Mouse (Mus musculus): Measurements from ENCODE around the gene Kif26b.

Kif26b gene

GRCm38 (mm10) chr1:178556226-178556625 lies 27.3 kb downstream of the Kif26b start:
- DNase-seq (ENCODE audit: low read depth, low spot score), result no peak
- Histone ChIP-seq H3K27me3 (ENCODE audit: control insufficient read depth, insufficient read depth, low read length, poor library complexity, severe bottlenecking) (no peaks in the 10 kb centered on the region), H3K36me3 (ENCODE audit: control insufficient read depth, insufficient read depth, low read length, poor library complexity, severe bottlenecking) (no peaks in the 10 kb centered on the region)

- no peak for DNase-seq (ENCODE audit: low read depth, low spot score)
- no peaks in the 10 kb centered on the region for H3K36me3 ChIP-seq (ENCODE audit: control insufficient read depth, insufficient read depth, low read length, poor library complexity, severe bottlenecking)
- H3K27me3 ChIP-seq (ENCODE audit: control insufficient read depth, insufficient read depth, low read length, poor library complexity, severe bottlenecking), result no peaks in the 10 kb centered on the region
These were observed 31.1 kb downstream of the Kif26b start for GRCm38 (mm10) chr1:178560043-178560442.

GRCm38 (mm10) chr1:178563834-178564233 lies 34.9 kb downstream of the Kif26b start:
- no peak for DNase-seq (ENCODE audit: low read depth, low spot score)
- Histone ChIP-seq H3K27me3 (ENCODE audit: control insufficient read depth, insufficient read depth, low read length, poor library complexity, severe bottlenecking) (no peaks in the 10 kb centered on the region), H3K36me3 (ENCODE audit: control insufficient read depth, insufficient read depth, low read length, poor library complexity, severe bottlenecking) (no peaks in the 10 kb centered on the region)

- Histone ChIP-seq H3K27me3 (ENCODE audit: control insufficient read depth, insufficient read depth, low read length, poor library complexity, severe bottlenecking) (no peaks in the 10 kb centered on the region), H3K36me3 (ENCODE audit: control insufficient read depth, insufficient read depth, low read length, poor library complexity, severe bottlenecking) (no peaks in the 10 kb centered on the region)
- no peak for DNase-seq (ENCODE audit: low read depth, low spot score)
These were observed 35.9 kb downstream of the Kif26b start for GRCm38 (mm10) chr1:178564800-178565199.

- Histone ChIP-seq H3K27me3 (ENCODE audit: control insufficient read depth, insufficient read depth, low read length, poor library complexity, severe bottlenecking) (no peaks in the 10 kb centered on the region), H3K36me3 (ENCODE audit: control insufficient read depth, insufficient read depth, low read length, poor library complexity, severe bottlenecking) (no peaks in the 10 kb centered on the region)
- DNase-seq (ENCODE audit: low read depth, low spot score), result no peak
These were observed 39.9 kb downstream of the Kif26b start for GRCm38 (mm10) chr1:178568551-178569545.

GRCm38 (mm10) chr1:178571009-178571408 lies 42.1 kb downstream of the Kif26b start:
- no peak for DNase-seq (ENCODE audit: low read depth, low spot score)
- no peaks in the 10 kb centered on the region for H3K27me3 ChIP-seq (ENCODE audit: control insufficient read depth, insufficient read depth, low read length, poor library complexity, severe bottlenecking)
- no peaks in the 10 kb centered on the region for H3K36me3 ChIP-seq (ENCODE audit: control insufficient read depth, insufficient read depth, low read length, poor library complexity, severe bottlenecking)

GRCm38 (mm10) chr1:178571885-178572444 lies 43.0 kb downstream of the Kif26b start:
- DNase-seq (ENCODE audit: low read depth, low spot score), result no peak
- H3K27me3 ChIP-seq (ENCODE audit: control insufficient read depth, insufficient read depth, low read length, poor library complexity, severe bottlenecking), result no peaks in the 10 kb centered on the region
- H3K36me3 ChIP-seq (ENCODE audit: control insufficient read depth, insufficient read depth, low read length, poor library complexity, severe bottlenecking), result no peaks in the 10 kb centered on the region

GRCm38 (mm10) chr1:178573406-178574032 lies 44.6 kb downstream of the Kif26b start:
- no peaks in the 10 kb centered on the region for H3K36me3 ChIP-seq (ENCODE audit: control insufficient read depth, insufficient read depth, low read length, poor library complexity, severe bottlenecking)
- no peak for DNase-seq (ENCODE audit: low read depth, low spot score)
- H3K27me3 ChIP-seq (ENCODE audit: control insufficient read depth, insufficient read depth, low read length, poor library complexity, severe bottlenecking), result no peaks in the 10 kb centered on the region

- DNase-seq (ENCODE audit: low read depth, low spot score), result no peak
- Histone ChIP-seq H3K27me3 (ENCODE audit: control insufficient read depth, insufficient read depth, low read length, poor library complexity, severe bottlenecking) (no peaks in the 10 kb centered on the region), H3K36me3 (ENCODE audit: control insufficient read depth, insufficient read depth, low read length, poor library complexity, severe bottlenecking) (no peaks in the 10 kb centered on the region)
These were observed 46.8 kb downstream of the Kif26b start for GRCm38 (mm10) chr1:178575706-178576105.

GRCm38 (mm10) chr1:178576926-178577325 lies 48.0 kb downstream of the Kif26b start:
- Histone ChIP-seq H3K36me3 (ENCODE audit: control insufficient read depth, insufficient read depth, low read length, poor library complexity, severe bottlenecking) (no peaks in the 10 kb centered on the region), H3K27me3 (ENCODE audit: control insufficient read depth, insufficient read depth, low read length, poor library complexity, severe bottlenecking) (no peaks in the 10 kb centered on the region)
- DNase-seq (ENCODE audit: low read depth, low spot score), result no peak

GRCm38 (mm10) chr1:178585366-178586020 lies 56.6 kb downstream of the Kif26b start:
- DNase-seq (ENCODE audit: low read depth, low spot score), result no peak
- H3K27me3 ChIP-seq (ENCODE audit: control insufficient read depth, insufficient read depth, low read length, poor library complexity, severe bottlenecking), result no peaks in the 10 kb centered on the region
- no peaks in the 10 kb centered on the region for H3K36me3 ChIP-seq (ENCODE audit: control insufficient read depth, insufficient read depth, low read length, poor library complexity, severe bottlenecking)

- Histone ChIP-seq H3K27me3 (ENCODE audit: control insufficient read depth, insufficient read depth, low read length, poor library complexity, severe bottlenecking) (no peaks in the 10 kb centered on the region), H3K36me3 (ENCODE audit: control insufficient read depth, insufficient read depth, low read length, poor library complexity, severe bottlenecking) (no peaks in the 10 kb centered on the region)
- no peak for DNase-seq (ENCODE audit: low read depth, low spot score)
These were observed 61.6 kb downstream of the Kif26b start for GRCm38 (mm10) chr1:178590229-178591171.

GRCm38 (mm10) chr1:178597113-178597512 lies 68.2 kb downstream of the Kif26b start:
- no peaks in the 10 kb centered on the region for H3K36me3 ChIP-seq (ENCODE audit: control insufficient read depth, insufficient read depth, low read length, poor library complexity, severe bottlenecking)
- no peak for DNase-seq (ENCODE audit: low read depth, low spot score)
- H3K27me3 ChIP-seq (ENCODE audit: control insufficient read depth, insufficient read depth, low read length, poor library complexity, severe bottlenecking), result no peaks in the 10 kb centered on the region

GRCm38 (mm10) chr1:178597757-178598156 lies 68.8 kb downstream of the Kif26b start:
- Histone ChIP-seq H3K36me3 (ENCODE audit: control insufficient read depth, insufficient read depth, low read length, poor library complexity, severe bottlenecking) (no peaks in the 10 kb centered on the region), H3K27me3 (ENCODE audit: control insufficient read depth, insufficient read depth, low read length, poor library complexity, severe bottlenecking) (no peaks in the 10 kb centered on the region)
- DNase-seq (ENCODE audit: low read depth, low spot score), result no peak

All from splenic B cell, adult 2 months (primary cell).